Mouse (Mus musculus) liver, adult (tissue): ENCODE results near the gene Adam12.

ENCODE experiments used
- GATA4 ChIP-seq: IDR thresholded peaks from 2 replicates; pipeline ENCODE4 v1.6.1; 2014; ENCODE audit warnings: mild to moderate bottlenecking, low read length; ENCODE audit not compliant: insufficient replicate concordance

Adam12 gene

DNA sequence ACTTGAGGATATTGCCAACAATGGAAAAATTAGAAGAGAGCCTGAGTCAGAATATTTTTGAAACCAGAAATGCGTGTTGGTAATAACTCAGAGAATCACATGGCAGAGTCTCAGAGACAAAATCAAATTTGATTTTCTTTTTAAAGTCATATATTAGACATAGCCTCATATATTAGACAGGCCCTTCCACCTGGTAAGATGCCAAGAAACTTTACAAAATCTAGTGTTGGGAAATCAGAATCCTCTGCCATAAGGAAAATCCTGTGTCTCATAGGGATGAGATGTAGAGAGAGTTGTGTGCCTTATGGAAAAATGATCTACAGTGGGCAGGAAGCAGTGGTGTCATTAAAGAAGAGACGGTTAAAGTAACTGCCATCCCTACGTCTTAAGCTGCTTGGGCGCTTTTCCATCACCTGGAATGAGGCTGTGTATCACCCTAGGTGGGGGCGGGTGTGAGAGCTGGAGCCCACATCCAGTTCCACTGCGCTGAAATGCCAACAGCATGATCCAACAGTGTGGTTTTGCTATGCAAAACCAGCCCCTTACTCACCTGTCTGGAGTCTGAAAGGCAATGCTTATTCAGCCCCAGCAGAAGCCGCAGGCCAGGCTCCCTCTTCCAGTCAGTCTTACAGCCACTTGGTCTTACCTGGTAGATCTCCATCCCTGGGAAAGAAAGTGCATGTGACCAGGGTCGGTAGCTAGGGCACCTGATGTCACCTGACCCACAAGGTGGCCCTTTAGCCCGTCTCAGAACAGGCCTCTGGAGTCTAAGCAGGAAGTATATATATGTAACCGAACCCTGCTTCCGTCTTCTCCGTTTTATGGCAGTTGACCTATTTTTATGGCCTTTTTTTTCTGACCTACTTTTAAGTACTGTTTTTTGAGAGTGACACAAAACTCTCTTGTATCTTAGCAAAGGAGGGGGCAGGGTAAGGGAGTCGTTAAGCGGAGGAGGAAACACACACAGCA is at the start of gene Adam12:
Gene Adam12 (minus strand): TSS at position 769 of the 969 bp plus-strand sequence.
- TF ChIP-seq GATA4: no peak

DNA sequence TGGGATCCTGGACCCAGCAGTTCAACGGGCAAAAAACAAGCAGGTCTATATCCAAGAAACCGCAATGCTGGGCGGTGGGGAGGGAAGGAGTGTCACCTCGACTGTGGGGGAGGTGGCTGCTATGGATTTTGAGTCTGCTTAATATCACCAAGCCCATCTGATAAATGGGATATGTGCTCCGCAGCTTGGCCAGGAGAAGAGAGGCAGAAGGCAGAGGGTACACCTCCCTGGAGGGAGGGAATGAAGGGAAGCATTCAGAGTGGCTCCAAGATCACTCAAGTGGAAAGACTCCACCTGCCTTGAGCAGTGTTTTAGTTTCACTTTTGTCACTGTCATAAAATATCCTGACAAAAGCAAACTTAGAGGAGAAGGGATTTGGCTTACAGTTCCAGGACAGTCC is 41.0 kb upstream of the Adam12 start:
- no peak for TF ChIP-seq GATA4

DNA sequence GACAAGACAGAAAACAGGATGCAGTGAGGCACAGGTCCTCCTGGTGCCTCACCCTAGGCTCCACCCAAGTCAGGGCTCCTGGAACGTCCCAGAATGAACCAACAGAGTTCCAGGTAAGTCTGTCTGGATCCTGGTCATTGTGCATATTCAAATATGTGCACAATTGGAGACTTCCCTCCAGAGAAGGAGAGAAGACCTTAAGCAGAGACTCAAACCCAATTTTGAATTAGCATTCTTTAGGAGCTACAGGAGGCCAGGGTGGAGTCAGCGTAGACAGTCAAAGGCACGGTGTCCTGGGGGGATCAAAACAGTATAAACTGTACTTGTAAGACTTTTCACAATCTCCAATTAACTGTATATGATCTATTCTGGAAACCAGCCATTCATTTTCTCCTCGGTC is 40.5 kb upstream of the Adam12 start:
- TF ChIP-seq GATA4: no peak

DNA sequence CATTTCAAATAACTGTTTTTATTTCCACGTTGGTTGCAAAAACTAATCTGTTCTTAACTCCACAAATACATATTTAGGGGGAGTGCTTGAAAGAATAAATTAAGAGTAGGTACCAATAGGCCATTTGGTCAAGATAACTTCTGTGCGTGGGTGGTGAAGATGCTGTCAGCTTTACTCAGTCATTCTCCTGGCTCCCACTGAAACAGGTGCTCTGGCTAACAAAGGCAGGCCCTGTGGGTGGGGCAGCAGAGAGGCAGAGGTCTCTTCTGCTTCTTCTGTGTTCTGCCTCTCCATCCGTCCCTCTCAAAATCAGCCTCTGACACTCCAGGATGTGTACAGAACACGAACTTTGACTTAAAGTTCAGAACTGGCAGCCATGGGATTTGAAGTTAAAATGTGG is 33.8 kb upstream of the Adam12 start:
- TF ChIP-seq GATA4: no peak

DNA sequence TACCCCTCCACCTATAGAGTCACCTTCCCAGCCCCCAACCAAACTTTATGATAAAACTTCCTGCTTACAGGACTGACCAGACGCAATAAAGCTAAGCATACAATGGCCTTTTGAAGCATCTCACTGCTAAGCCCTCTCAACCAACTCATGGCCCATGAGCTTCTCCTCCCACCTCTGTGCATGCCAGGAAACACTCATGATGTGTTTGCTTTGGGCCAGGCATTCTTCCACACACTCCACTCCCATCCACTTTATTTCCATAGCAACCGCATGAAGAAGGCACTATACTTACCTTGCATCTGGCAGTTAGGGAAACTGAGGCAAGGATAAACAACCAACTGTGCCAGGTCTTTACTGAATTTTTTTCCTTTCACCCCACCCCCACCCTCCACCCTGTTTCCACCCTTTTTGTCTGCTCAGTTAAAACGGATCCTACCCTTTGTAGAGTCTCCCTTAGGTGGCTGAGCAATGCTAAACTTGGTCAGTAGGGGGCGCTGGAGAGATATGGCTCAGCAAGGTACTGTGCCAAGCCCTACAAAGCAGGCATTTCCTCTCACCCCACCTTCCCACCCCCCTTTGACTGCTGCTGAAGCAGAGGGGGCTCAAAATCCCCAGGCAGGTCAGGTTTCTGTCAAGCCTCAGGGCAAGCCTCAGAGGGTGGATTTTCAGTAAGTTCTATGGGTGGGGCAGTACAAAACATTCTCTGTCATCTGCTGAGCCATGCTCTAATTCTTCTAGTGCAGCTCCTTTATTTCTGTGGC is 31.4 kb upstream of the Adam12 start:
- no peak for TF ChIP-seq GATA4

DNA sequence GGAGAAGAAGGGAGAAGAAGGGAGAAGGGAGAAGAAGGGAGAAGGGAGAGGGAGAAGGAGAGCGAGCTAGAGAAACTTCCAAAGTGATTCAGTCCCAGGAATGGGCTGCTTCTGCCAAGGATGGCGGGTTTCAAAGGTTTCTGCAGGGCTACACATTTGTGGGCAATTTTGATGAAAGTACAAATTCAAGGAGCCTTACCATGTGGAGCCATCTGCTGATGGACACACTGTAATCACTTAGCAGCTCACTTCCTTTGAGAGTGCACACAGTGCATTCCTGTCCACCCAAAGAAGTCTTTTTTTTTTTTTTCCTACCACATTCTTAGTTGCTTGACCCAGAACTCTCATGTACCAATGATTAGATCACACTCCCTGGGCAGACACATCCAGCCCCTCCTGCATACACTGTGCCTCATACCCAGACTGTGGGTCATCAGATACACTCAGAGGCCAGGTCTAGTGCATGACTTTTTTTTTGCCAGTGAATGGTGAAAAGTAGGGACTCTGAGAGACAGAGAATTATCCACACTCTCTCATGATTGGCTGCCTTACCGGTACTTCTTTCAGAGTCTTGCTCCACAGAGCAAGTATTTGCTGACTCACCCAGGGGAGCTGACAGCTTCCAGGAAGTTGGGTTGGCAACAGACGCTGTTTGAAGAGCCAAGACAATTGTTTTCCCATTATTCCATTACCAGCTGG is 29.2 kb upstream of the Adam12 start:
- no peak for TF ChIP-seq GATA4

DNA sequence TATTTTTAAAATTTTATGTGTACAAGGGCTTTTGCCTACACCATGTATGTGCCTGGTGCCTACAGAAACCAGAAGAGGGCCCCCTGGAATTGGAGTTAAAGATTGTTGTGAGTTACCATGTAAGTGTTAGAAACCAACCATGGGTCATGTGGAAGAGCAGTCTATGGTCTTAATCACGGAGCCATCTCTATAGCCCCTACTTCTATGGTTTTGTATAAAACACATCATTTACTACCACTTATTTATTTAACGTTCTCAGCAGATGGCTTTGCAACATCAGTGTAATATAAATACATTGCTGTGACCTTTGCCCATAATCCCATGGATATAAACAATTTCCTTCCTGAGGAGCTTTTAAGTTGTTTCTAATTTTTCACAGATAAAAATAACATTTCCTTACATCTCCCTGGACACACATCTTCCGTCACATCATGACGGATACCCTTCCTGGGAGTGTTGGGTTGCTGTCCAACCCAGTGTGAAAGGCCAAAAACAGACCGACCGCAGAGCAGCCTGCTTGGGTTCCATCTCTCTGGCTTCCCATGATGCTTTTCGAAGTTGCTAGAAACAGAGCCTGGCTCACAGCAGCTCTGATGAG is 18.4 kb upstream of the Adam12 start:
- TF ChIP-seq GATA4: no peak

DNA sequence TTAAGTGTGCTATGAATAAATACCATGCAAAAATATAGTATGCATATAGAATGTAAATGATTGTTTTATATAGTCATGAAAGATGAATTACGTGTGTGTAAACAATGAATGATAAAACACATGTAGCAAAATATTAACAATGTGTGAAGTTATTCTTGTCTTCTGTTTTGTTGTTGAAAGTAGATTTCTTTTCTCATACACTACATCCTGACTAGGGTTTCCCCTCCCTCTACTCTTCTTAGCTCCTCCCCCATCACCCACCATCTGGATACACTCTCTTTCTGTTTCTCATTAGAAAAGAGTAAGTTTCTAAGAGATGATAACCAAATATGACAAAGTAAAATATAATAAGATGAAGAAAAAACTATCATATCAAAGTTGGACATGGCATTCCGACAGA is 16.1 kb upstream of the Adam12 start:
- no peak for TF ChIP-seq GATA4

DNA sequence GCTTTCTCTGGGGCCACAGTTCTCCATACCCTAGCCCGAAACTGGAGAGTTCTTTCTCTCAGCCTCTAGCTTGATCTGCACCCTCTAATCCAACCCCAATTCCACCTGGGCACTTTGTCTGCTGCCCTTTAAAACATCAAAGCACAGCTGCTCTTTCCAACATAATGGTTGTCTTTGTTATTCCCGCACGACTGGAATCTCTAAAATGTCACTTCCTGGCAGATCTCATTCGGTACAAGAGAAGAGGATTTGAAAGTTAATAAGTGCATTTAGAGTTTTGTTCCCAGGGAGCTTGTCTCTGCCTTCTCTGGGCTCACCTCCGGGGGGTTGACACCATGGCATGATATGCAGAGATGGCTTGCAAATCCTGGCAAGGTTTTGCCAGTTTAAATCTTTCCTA is 14.7 kb upstream of the Adam12 start:
- no peak for TF ChIP-seq GATA4

DNA sequence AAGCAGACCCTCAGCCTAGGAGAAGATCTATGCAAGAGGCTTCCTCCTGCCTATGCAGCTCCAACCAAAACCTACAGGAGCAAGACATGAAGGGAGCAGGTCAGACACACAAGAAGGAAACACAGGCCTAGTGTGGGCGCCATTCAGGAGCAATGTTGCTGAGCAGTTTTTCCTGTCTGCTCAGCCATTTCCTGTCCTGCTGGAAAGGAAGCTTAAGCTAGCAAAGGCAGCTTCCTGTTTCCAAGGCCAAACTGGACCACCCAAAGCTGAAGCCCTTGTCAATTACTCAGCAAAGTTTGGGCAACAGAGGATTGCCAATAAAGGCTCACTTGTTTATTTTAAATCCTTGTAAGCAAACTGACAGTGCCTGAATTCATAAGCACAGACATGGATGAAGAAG is 10.8 kb upstream of the Adam12 start:
- TF ChIP-seq GATA4: no peak

DNA sequence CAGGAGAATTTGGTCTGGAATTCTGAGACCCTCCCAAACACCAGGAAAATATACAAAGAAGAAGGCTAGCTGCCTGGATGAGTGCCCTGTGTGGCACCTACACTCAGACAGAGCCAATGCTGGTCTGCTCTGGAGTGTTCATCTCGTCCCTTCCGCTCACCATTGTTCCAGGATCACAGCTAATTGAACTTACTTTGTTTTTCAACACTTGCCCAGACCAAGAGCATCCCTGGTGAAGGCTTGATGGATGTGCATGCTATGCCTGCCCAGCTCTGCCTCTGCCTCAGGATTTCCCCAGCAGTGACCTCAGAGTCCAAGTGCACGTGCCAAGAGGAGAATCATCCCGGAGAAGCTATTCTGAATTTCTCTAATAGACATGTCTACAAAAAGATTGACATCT is 9.3 kb upstream of the Adam12 start:
- no peak for TF ChIP-seq GATA4

DNA sequence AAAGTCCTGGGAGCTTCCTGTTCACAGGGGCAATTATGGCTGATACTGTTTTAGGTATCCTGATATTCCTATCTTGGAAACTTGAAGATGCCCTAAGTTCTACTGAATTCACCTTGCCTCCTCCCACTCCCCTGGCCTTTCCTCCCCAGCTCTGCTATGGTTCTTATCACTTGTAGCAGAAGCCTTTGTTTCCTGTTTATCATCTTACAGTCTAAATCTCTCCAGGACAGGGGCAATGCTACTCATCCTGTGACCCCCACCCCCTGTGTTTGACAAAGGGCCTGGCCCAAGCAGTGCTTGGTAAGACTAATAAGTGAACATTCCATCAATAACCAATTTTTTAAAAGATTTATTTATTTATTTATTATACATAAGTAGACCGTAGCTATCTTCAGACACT is 8.6 kb upstream of the Adam12 start:
- TF ChIP-seq GATA4: no peak

DNA sequence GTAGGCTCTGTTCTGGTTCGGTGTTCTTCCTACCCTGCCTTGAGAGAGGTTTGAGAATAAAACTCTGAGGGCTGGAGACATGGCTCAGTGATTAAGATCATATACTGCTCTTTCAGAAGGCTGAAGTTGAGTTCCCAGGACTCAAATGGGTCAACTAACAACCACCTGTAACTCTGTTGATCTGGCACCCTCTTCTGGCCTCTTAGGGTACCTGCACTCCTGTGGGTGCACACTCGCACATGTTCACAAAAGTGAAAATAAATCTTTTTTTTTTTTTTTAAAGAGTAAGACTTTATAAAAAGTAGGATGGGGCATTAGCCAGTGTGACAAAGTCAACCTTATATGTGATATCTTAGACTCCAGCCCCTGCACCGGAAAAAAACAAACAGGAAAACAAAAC is 6.9 kb upstream of the Adam12 start:
- no peak for TF ChIP-seq GATA4

DNA sequence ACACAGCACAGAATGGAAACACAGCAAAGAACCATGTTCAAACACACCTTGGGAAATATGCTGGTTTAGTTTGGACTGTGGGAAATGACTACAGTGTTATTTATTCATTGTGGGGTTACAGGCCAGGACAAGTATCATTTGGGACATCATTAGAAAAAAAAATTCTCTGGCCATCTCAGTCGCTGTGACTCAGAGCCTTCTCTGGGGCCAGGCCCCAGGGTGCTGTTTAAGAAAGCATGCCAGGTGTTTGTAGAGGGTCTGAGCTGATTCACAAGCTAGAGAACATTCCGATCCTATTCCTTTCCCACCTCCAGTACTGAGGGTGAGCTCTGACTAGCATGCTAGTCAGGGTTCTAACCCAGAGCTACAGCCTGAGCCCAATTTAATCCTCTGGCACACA is 5.4 kb upstream of the Adam12 start:
- no peak for TF ChIP-seq GATA4

DNA sequence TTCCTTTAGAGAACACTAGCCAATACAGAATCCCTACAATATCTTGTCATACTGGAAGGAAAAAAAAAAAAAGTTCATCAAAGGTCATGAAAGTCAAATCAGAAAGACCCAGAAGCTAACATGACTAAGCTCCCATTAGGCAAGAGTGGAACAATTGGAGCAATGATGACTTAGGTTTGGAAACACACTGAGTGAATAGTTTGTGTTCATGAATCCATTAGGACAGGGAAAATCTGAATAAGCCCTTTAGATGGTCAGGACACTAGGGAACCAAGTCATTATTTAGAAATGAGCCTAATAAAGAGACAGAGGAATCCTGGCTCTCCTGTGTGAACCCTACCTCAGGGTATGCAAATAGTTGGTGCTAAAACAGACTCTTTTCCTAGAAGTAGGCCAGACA is 4.8 kb upstream of the Adam12 start:
- no peak for TF ChIP-seq GATA4
